Mouse (Mus musculus) Patski (cell line): ENCODE measurements around the gene Mgmt. TPM values are rescaled to one million over a fixed set of nuclear protein-coding genes. Genes with fewer than 3 reads are reported as not detected.
A peak's percentile ranks its signal among the peaks of the same experiment; 100 is the strongest.

Source experiments
- ATAC-seq: fragments of 100-300 bp; one replicate; pipeline ENCODE4 v1.8.0; 2021
- CTCF ChIA-PET: fragments of 350-600 bp; sonication (Branson Sonifier 250); formaldehyde crosslinking; loops from one replicate; lab custom pipeline; 2022; ENCODE audit warnings: inconsistent platforms; lab: Charles Lee
- POLR2A ChIA-PET: fragments of 350-600 bp; sonication (Branson Sonifier 250); formaldehyde crosslinking; loops from one replicate; lab custom pipeline; 2022; ENCODE audit warnings: antibody characterized with exemption, inconsistent platforms; lab: Charles Lee
- DNase-seq: peaks from one replicate; pipeline ENCODE4 v3.0.0-alpha.2; 2011; ENCODE audit warnings: low read depth, low spot score
- H3K27me3 ChIP-seq: fragments of 371-371 bp; one replicate; pipeline ENCODE4 v1.5.1; 2021
- CTCF ChIP-seq: fragments of 100-300 bp; IDR thresholded peaks from one replicate; pipeline ENCODE4 v1.5.1; 2021
- in situ Hi-C: fragments of 300-500 bp; cut with MboI; formaldehyde crosslinking; loops from 3 replicates; pipeline ENCODE4 v1.11.1; 2018; ENCODE audit warnings: low pct_unique_long_range_greater_than_20kb, mixed read lengths
- polyA plus RNA-seq: library from polyadenylated mRNA; unstranded; gene quantifications from one replicate; pipeline ENCODE4 v1.2.3, GENCODE M21; 2021

Mgmt gene
- polyA plus RNA-seq, 1 experiment from 2014 or later: not detected

GRCm38 (mm10) chr7:137074324-137074723, 179.9 kb downstream of the Mgmt start:
- no peak for TF ChIP-seq CTCF
- CTCF ChIA-PET: interaction anchor here (1.3 kb wide), 1 partner anchor 8 kb away, joined by 4 read pairs; no protein-coding TSS in a partner anchor
- POLR2A ChIA-PET: no interaction called here
- in situ Hi-C loops: loop anchor here (25.0 kb wide), 1 partner anchor 1237 kb away; no protein-coding TSS in a partner anchor
- DNase-seq (no peak), ATAC-seq (no peak)
- H3K27me3 ChIP-seq: no peaks in the 10 kb centered on the region

GRCm38 (mm10) chr7:137075301-137075700, 180.9 kb downstream of the Mgmt start:
- CTCF ChIA-PET: no interaction called here
- POLR2A ChIA-PET: no interaction called here
- TF ChIP-seq CTCF: no peak
- in situ Hi-C loops: no loop called here
- ATAC-seq (no peak), DNase-seq (no peak)
- H3K27me3 ChIP-seq: no peaks in the 10 kb centered on the region

- no peaks in the 10 kb centered on the region for H3K27me3 ChIP-seq
- ChIA-PET CTCF (no interaction called here), POLR2A (no interaction called here)
- TF ChIP-seq CTCF: no peak
- no peak for ATAC-seq
- in situ Hi-C loops: no loop called here
- no peak for DNase-seq
Observed at GRCm38 (mm10) chr7:137080171-137080570, 185.8 kb downstream of the Mgmt start.

GRCm38 (mm10) chr7:137082171-137082570, 187.8 kb downstream of the Mgmt start:
- no peak for DNase-seq

GRCm38 (mm10) chr7:137084651-137085050, 190.2 kb downstream of the Mgmt start:
- no peaks in the 10 kb centered on the region for H3K27me3 ChIP-seq
- ATAC-seq: no peak
- TF ChIP-seq CTCF: no peak
- POLR2A ChIA-PET: no interaction called here
- no peak for DNase-seq
- CTCF ChIA-PET: no interaction called here
- in situ Hi-C loops: no loop called here

More at GRCm38 (mm10) chr7:137082171-137082570, 187.8 kb downstream of the Mgmt start:
- TF ChIP-seq CTCF: no peak
- in situ Hi-C loops: no loop called here
- CTCF ChIA-PET: interaction anchor here (1.2 to 1.4 kb wide), 2 partner anchors 9 kb away, joined by 3 to 4 read pairs; no protein-coding TSS in a partner anchor
- ATAC-seq: no peak
- POLR2A ChIA-PET: no interaction called here
- no peaks in the 10 kb centered on the region for H3K27me3 ChIP-seq

- ChIA-PET POLR2A (no interaction called here), CTCF (interaction anchor here (0.9 kb wide), 1 partner anchor 25 kb away, joined by 3 read pairs; no protein-coding TSS in a partner anchor)
- TF ChIP-seq CTCF: no peak
- in situ Hi-C loops: no loop called here
- peak; percentile 95 for DNase-seq
- H3K27me3 ChIP-seq: no peaks in the 10 kb centered on the region
- peak; percentile 96 for ATAC-seq
Observed at GRCm38 (mm10) chr7:137085969-137086606, 191.7 kb downstream of the Mgmt start.

- no peak for TF ChIP-seq CTCF
- CTCF ChIA-PET: no interaction called here
- in situ Hi-C loops: no loop called here
- no peak for ATAC-seq
- POLR2A ChIA-PET: no interaction called here
- no peak for DNase-seq
- no peaks in the 10 kb centered on the region for H3K27me3 ChIP-seq
Observed at GRCm38 (mm10) chr7:137087136-137087535, 192.7 kb downstream of the Mgmt start.

GRCm38 (mm10) chr7:137088141-137088540, 193.7 kb downstream of the Mgmt start:
- in situ Hi-C loops: no loop called here
- H3K27me3 ChIP-seq: no peaks in the 10 kb centered on the region
- DNase-seq (no peak), ATAC-seq (no peak)
- ChIA-PET CTCF (interaction anchor here (1.7 to 2.0 kb wide), 2 partner anchors 14 to 18 kb away, joined by 5 read pairs; no protein-coding TSS in a partner anchor), POLR2A (no interaction called here)
- no peak for TF ChIP-seq CTCF

- ChIA-PET CTCF (no interaction called here), POLR2A (no interaction called here)
- in situ Hi-C loops: no loop called here
- no peak for ATAC-seq
- no peak for TF ChIP-seq CTCF
- DNase-seq: no peak
- H3K27me3 ChIP-seq: no peaks in the 10 kb centered on the region
Observed at GRCm38 (mm10) chr7:137094551-137094950, 200.1 kb downstream of the Mgmt start.

- no peaks in the 10 kb centered on the region for H3K27me3 ChIP-seq
- ChIA-PET POLR2A (no interaction called here), CTCF (no interaction called here)
- TF ChIP-seq CTCF: no peak
- in situ Hi-C loops: no loop called here
- DNase-seq (no peak), ATAC-seq (no peak)
Observed at GRCm38 (mm10) chr7:137095702-137096101, 201.3 kb downstream of the Mgmt start.

GRCm38 (mm10) chr7:137099766-137100165, 205.4 kb downstream of the Mgmt start:
- ChIA-PET CTCF (no interaction called here), POLR2A (no interaction called here)
- no peak for DNase-seq
- in situ Hi-C loops: no loop called here
- H3K27me3 ChIP-seq: no peaks in the 10 kb centered on the region
- no peak for TF ChIP-seq CTCF
- ATAC-seq: no peak
